Mouse (Mus musculus) brain, embryonic 14.5 days (tissue): Measurements from ENCODE around the gene 6430571L13Rik.

Experiments
- CTCF ChIP-seq: fragments of 200-500 bp; IDR thresholded peaks from 2 replicates; pipeline ENCODE4 v1.5.1; 2012; ENCODE audit warnings: inconsistent platforms, mild to moderate bottlenecking, moderate library complexity, borderline replicate concordance; ENCODE audit not compliant: insufficient read depth, insufficient read length; ENCODE audit errors: extremely low read depth
- POLR2A ChIP-seq: fragments of 200-500 bp; IDR thresholded peaks from 2 replicates; pipeline ENCODE4 v1.6.1; 2012; ENCODE audit warnings: mild to moderate bottlenecking, inconsistent platforms, borderline replicate concordance; ENCODE audit not compliant: poor library complexity, insufficient read depth, insufficient read length, severe bottlenecking; ENCODE audit errors: extremely low read depth

- TF ChIP-seq CTCF (no peak), POLR2A (no peak)
Observed at GRCm38 (mm10) chr9:107325904-107326303, 14.5 kb upstream of the 6430571L13Rik start.
